Mouse (Mus musculus) ES-E14 (cell line): Measurements from ENCODE around the gene Wnt3a. TPM values are rescaled to one million over a fixed set of nuclear protein-coding genes. Genes with fewer than 3 reads are reported as not detected.

ENCODE experiments used
- DNase-seq: peaks from one replicate; pipeline ENCODE4 v3.0.0-alpha.2; 2013; ENCODE audit warnings: low read depth, low spot score
- H3K27ac ChIP-seq: 2 replicates; pipeline ENCODE4 v1.5.1; 2012; ENCODE audit warnings: low read depth, mild to moderate bottlenecking, low read length, moderate library complexity, mixed read lengths; ENCODE audit not compliant: poor library complexity, insufficient read depth, severe bottlenecking
- H3K36me3 ChIP-seq: 2 replicates; pipeline ENCODE4 v1.6.1; 2012; ENCODE audit warnings: mild to moderate bottlenecking, low read length, moderate library complexity, mixed read lengths; ENCODE audit not compliant: control insufficient read depth, poor library complexity, insufficient read depth, severe bottlenecking
- H3K4me1 ChIP-seq, 2 experiments: fragments of 150-350 bp in 1 of 2; sonication (generic) in 1 of 2; 2 replicates each; pipeline ENCODE4 v1.6.1; 2012; ENCODE audit warnings: low read length in 2 of 2, mild to moderate bottlenecking in 1 of 2, mixed read lengths in 1 of 2; ENCODE audit not compliant: control insufficient read depth in 2 of 2, insufficient read depth in 2 of 2, poor library complexity in 1 of 2
- H3K4me3 ChIP-seq, 2 experiments: fragments of 150-350 bp in 1 of 2; sonication (generic) in 1 of 2; 2 replicates each; pipeline ENCODE4 v1.5.1; 2012; ENCODE audit warnings: low read length in 2 of 2, low read depth in 1 of 2, mild to moderate bottlenecking in 1 of 2, mixed read lengths in 1 of 2; ENCODE audit not compliant: insufficient read depth in 1 of 2, poor library complexity in 1 of 2, severe bottlenecking in 1 of 2
- H3K9ac ChIP-seq: 2 replicates; pipeline ENCODE4 v1.6.1; 2012; ENCODE audit warnings: low read depth, mild to moderate bottlenecking, low read length, mixed read lengths; ENCODE audit not compliant: poor library complexity, insufficient read depth, severe bottlenecking
- H3K9me3 ChIP-seq: fragments of 150-350 bp; sonication (generic); 2 replicates; pipeline ENCODE4 v1.6.1; 2012; ENCODE audit warnings: low read depth, mild to moderate bottlenecking, low read length; ENCODE audit not compliant: control insufficient read depth, insufficient read depth
- CHD2 ChIP-seq: IDR thresholded peaks from 2 replicates; pipeline ENCODE4 v1.6.1; 2014; ENCODE audit warnings: mild to moderate bottlenecking, low read depth, low read length, inconsistent platforms
- HCFC1 ChIP-seq: IDR thresholded peaks from 2 replicates; pipeline ENCODE4 v1.6.1; 2012; ENCODE audit warnings: low read length, inconsistent platforms, borderline replicate concordance; ENCODE audit not compliant: insufficient read depth
- MAFK ChIP-seq: IDR thresholded peaks from 2 replicates; pipeline ENCODE4 v1.6.1; 2014; ENCODE audit warnings: mild to moderate bottlenecking, low read depth, low read length, inconsistent platforms; ENCODE audit not compliant: insufficient read depth
- ZC3H11A ChIP-seq: IDR thresholded peaks from 2 replicates; pipeline ENCODE4 v1.6.1; 2012; ENCODE audit warnings: low read depth, mild to moderate bottlenecking, inconsistent platforms, low read length, borderline replicate concordance
- ZNF384 ChIP-seq: IDR thresholded peaks from 2 replicates; pipeline ENCODE4 v1.6.1; 2012; ENCODE audit warnings: low read depth, low read length, inconsistent platforms
- in situ Hi-C, 2 experiments: fragments of 600-800 bp; cut with MboI; formaldehyde crosslinking; loops; one replicate each; pipeline ENCODE4 v1.15.1; 2025; ENCODE audit warnings: low sequenced_read_pairs in 2 of 2, inconsistent platforms in 1 of 2; ENCODE audit not compliant: unreplicated experiment in 2 of 2
- total RNA-seq: library from RNA; depleted of rRNA; stranded (reverse); fragments of 300-350 nt; gene quantifications from 2 replicates; pipeline ENCODE4 v1.2.3, GENCODE M21; 2012

Wnt3a gene
- total RNA-seq, 1 experiment = 0.85 TPM

DNA sequence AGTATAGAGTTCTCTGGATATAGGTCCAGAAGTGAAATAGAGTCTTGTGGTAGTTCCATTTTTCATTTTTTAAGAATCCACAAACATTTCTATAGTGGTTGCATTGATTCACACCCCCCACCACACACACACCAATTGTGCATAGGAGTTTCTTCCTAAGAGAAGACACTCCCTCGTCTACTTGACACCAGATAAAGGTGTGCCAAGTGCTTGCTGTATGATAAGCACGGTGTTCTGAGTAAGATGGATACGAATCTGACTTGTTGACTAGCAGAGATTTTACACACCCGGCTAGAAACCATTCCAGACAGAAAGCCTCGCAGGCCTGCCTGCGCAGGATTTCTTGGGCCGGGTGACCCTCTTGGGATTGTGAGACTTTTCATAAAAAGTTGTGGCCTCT is 30.9 kb downstream of the Wnt3a start:
- Histone ChIP-seq H3K4me1 (peaks cover 0 to 4% of the 10 kb centered on the region in 2 experiments; a peak in 1 of 4 replicates), H3K9ac (no peak overlapping the region), H3K9me3 (no peaks in the 10 kb centered on the region), H3K36me3 (no peaks in the 10 kb centered on the region), H3K27ac (no peak overlapping the region), H3K4me3 (no peak overlapping the region)
- in situ Hi-C loops = no loop called here
- no peak for DNase-seq
- TF ChIP-seq ZNF384 (no peak), CHD2 (no peak), ZC3H11A (no peak), MAFK (no peak)

DNA sequence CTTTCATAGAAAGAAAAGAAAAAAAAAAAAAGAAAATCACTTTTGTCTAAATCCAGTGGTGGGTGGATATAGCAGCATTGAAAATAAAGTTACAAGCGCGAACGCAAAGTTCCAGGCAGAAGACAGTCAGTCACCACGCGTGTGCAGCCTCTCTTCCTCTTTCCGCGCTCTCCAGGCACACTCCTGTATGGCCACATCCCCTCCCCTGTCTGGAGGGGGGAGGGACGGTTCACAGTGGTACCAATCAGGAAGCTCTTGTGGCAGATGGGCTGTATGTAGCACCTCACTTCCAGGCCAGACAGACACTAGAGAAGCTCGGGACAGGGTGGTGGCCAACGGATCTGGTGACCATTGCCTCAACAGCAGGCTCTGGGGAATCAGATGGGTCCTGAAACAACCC is 42.5 kb downstream of the Wnt3a start:
- TF ChIP-seq HCFC1 (no peak), ZNF384 (no peak), ZC3H11A (no peak), MAFK (no peak)
- no peak overlapping the region for H3K4me3 ChIP-seq
- H3K9me3 ChIP-seq = no peaks in the 10 kb centered on the region
- H3K4me1 ChIP-seq = peaks cover 0 to 9% of the 10 kb centered on the region in 2 experiments; a peak in 1 of 4 replicates
- in situ Hi-C loops = no loop called here
- H3K27ac ChIP-seq = no peak overlapping the region
- H3K9ac ChIP-seq = no peak overlapping the region
- no peak for DNase-seq
- no peaks in the 10 kb centered on the region for H3K36me3 ChIP-seq

DNA sequence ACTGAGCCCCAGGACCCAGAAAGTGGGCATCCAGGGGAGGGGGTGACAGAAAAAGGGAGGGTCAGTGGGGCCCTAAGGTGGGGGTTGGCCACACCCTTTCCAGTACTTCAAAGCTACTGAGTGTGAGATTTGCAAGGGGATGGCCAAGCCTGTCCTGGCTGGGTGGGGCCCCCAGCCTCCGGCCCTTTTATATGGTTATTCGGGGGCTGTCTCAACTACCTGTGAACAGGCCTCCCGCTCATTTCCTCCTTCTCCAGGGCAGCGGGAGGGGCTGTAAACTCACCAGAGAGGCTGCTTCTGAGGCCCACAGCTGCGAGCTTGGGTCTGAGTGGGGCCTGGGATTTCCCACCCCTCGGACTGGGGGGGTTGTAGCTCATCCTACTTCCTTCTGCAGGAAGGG is 46.7 kb downstream of the Wnt3a start:
- H3K9me3 ChIP-seq = no peaks in the 10 kb centered on the region
- TF ChIP-seq HCFC1 (no peak), ZC3H11A (no peak), ZNF384 (no peak), CHD2 (no peak), MAFK (no peak)
- H3K36me3 ChIP-seq = no peaks in the 10 kb centered on the region
- no peak for DNase-seq
- H3K9ac ChIP-seq = no peak overlapping the region
- in situ Hi-C loops = no loop called here
- H3K4me3 ChIP-seq = no peak overlapping the region
- no peak overlapping the region for H3K27ac ChIP-seq
- H3K4me1 ChIP-seq = peaks cover 0 to 9% of the 10 kb centered on the region in 2 experiments; a peak in 1 of 4 replicates

DNA sequence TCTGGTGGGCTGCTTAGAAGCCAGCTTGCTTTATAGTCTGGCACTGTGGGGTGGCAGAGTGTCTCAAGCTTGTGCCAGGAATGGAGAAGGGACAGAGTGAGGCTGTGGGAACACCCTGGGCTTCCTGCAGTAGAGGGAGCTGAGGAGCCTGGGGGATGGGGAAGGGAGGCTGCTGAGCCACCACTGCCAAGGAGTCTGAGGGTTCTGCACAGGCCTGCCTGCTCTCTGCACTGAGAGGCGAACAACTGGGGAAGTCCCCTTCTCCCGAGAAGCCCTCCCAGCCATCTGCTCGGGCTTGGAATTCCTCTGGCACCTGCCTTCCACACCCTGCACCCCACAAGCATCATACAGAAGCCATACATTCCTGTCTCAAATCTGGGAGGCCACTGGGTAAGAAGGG is 48.7 kb downstream of the Wnt3a start:
- DNase-seq = no peak
- H3K9ac ChIP-seq = no peak overlapping the region
- TF ChIP-seq MAFK (no peak), ZNF384 (no peak), HCFC1 (no peak), CHD2 (no peak), ZC3H11A (no peak)
- no peak overlapping the region for H3K4me3 ChIP-seq
- H3K27ac ChIP-seq = no peak overlapping the region
- H3K36me3 ChIP-seq = no peaks in the 10 kb centered on the region
- H3K4me1 ChIP-seq = peaks cover 0 to 9% of the 10 kb centered on the region in 2 experiments; a peak in 1 of 4 replicates
- in situ Hi-C loops = no loop called here
- no peaks in the 10 kb centered on the region for H3K9me3 ChIP-seq

DNA sequence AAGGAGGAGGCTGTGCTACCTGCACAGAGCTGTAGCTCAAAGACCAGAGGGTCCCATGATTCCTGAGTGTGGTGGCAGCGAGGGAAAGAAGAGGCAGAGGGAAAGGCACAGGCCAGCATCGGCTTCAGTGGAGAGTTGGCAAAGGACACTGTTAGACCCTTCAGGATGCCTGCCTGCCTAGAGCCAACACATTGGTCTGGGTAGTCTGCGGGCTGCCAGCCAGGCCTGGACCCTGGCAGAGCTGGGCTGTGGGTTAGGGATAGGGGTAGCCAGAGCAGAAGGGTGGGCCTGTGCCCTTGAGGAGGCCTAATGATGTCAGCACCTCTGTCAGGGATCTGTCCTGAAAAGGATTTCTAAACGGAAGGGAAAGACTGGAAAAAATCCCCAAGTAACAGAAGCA is 50.8 kb downstream of the Wnt3a start:
- no peaks in the 10 kb centered on the region for H3K9me3 ChIP-seq
- H3K36me3 ChIP-seq = no peaks in the 10 kb centered on the region
- TF ChIP-seq MAFK (no peak), ZC3H11A (no peak), ZNF384 (no peak), HCFC1 (no peak), CHD2 (no peak)
- in situ Hi-C loops = no loop called here
- no peak overlapping the region for H3K27ac ChIP-seq
- H3K4me1 ChIP-seq = peaks cover 0 to 9% of the 10 kb centered on the region in 2 experiments; a peak in 1 of 4 replicates
- no peak overlapping the region for H3K9ac ChIP-seq
- no peak for DNase-seq
- no peak overlapping the region for H3K4me3 ChIP-seq
